Mouse (Mus musculus) hindbrain, embryonic 12.5 days (tissue): ENCODE measurements around the gene Shld1. TPM values are rescaled to one million over a fixed set of nuclear protein-coding genes. Genes with fewer than 3 reads are reported as not detected.

Source experiments
- ATAC-seq: fragments of 200-750 bp; cut with Nextera tagmentation; 2 replicates; pipeline ENCODE4 v1.8.0; 2017; ENCODE audit warnings: moderate TSS enrichment; ENCODE audit not compliant: low FRiP score
- H3K27ac ChIP-seq: fragments of 300-500 bp; sonication (generic); 2 replicates; pipeline ENCODE4 v1.5.1; 2016; ENCODE audit warnings: mild to moderate bottlenecking
- H3K27me3 ChIP-seq: fragments of 300-500 bp; sonication (generic); 2 replicates; pipeline ENCODE4 v1.6.1; 2016; ENCODE audit warnings: mild to moderate bottlenecking
- H3K36me3 ChIP-seq: fragments of 300-500 bp; sonication (generic); 2 replicates; pipeline ENCODE4 v1.6.1; 2016; ENCODE audit warnings: mild to moderate bottlenecking
- H3K4me1 ChIP-seq: fragments of 300-500 bp; sonication (generic); 2 replicates; pipeline ENCODE4 v1.6.1; 2016
- H3K4me2 ChIP-seq: fragments of 300-500 bp; sonication (generic); replicated peaks from 2 replicates; pipeline ENCODE4 v1.6.1; 2016; ENCODE audit warnings: mild to moderate bottlenecking
- H3K4me3 ChIP-seq: fragments of 300-500 bp; sonication (generic); 2 replicates; pipeline ENCODE4 v1.5.1; 2016; ENCODE audit warnings: mild to moderate bottlenecking
- H3K9ac ChIP-seq: fragments of 300-500 bp; sonication (generic); 2 replicates; pipeline ENCODE4 v1.6.1; 2016; ENCODE audit warnings: mild to moderate bottlenecking, moderate library complexity
- H3K9me3 ChIP-seq: fragments of 300-500 bp; sonication (generic); replicated peaks from 2 replicates; pipeline ENCODE4 v1.6.1; 2016; ENCODE audit warnings: mild to moderate bottlenecking
- WGBS: fragments of 180-500 bp; shearing (Covaris S2); methylation state at CpG from one replicate; pipeline ENCODE4 v1.1.7; 2016; 5-methylcytosine and 5-hydroxymethylcytosine counted together
- polyA plus RNA-seq: library from polyadenylated mRNA; unstranded; fragments of >200 nt; fragmentation: Nextera tagmentation; extraction: Ambion mirVana; gene quantifications from 2 replicates; pipeline ENCODE4 v1.2.1, GENCODE M21; 2016

Shld1 gene
- polyA plus RNA-seq, 1 experiment from 2014 or later: 19.9 TPM

DNA sequence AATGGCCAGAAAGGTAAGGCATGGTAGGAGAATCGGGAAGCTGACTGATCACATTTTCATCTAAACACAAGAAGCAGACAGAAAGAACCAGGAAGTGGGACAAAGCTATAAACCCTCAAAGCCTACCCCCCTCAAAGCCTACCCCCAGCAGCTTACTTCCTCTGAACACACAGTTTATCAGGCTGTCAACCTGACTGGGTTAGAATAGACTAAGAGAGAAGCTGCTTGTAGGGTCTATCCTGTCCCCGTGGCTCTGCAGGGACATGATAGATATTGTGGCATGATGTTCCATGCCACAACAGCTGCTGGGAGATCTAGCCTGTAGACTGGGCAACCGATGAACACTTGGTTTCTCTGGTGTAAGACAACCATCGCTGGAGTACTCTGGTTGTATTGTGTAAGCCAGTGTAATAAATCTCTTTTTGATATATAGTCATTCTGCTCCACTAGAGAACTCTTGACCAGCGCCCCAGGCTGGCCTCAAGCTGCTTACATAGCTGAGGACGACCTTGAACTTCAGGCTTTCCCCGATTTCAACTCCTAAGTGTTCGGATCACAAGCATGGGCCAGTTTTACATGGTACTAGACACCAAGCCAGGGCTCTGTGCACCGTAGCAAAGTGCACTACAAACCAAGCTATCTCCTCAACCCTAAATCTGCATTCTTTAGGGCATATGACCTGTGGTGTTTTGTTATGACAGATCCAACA is 28.2 kb upstream of the Shld1 start:
- H3K27ac ChIP-seq: no peak overlapping the region
- no peak overlapping the region for H3K4me3 ChIP-seq
- no peaks in the 10 kb centered on the region for H3K27me3 ChIP-seq
- H3K9ac ChIP-seq: no peak overlapping the region
- H3K4me1 ChIP-seq: no peaks in the 10 kb centered on the region
- 88% methylated on average over 9 of the region's 9 CpGs for WGBS
- no peak for ATAC-seq
- H3K4me2 ChIP-seq: no peak overlapping the region
- H3K36me3 ChIP-seq: no peaks in the 10 kb centered on the region
- no peaks in the 10 kb centered on the region for H3K9me3 ChIP-seq

DNA sequence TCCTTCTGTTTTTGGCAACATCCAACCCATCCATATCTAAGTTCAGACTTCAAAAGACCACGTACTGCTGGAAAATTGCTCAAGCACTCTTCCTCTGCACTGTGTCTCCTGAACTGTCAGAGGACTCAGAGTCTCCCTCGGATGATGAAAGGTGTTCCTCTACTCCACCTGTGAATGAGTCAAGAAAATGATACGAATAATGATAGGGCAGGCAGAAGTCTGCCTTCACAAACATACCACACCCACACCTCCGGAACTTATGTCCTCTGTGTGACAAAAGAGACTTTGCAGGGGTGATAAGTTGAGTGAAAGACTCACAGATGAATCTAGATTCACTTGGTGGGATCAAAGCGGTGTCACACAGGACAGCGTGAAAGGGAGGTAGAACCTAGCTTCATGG is 17.6 kb upstream of the Shld1 start:
- WGBS: 84% methylated on average over 6 of the region's 6 CpGs

DNA sequence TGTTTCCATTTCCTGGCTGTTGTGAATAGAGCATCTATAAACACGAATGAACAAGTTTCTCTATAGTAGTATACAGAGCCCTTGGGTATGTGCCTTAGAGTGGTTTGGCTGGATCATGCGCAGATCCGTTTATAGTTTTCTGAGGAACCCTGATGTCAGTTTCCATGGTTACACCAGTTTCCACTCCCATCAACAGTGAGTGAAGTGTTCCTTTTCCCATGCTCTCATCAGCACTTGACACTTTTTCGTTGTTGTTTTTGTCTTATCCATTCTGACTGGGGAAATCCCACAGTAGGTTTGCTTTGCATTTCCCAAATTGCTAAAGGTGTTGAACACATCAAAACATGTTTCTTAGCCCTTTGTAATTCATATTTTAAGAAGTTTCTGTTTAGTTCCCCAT is 16.4 kb upstream of the Shld1 start:
- ATAC-seq: no peak
- H3K4me2 ChIP-seq: no peak overlapping the region
- no peaks in the 10 kb centered on the region for H3K4me1 ChIP-seq
- no peaks in the 10 kb centered on the region for H3K9me3 ChIP-seq
- H3K4me3 ChIP-seq: no peak overlapping the region
- 79% methylated on average over 4 of the region's 4 CpGs for WGBS
- H3K27ac ChIP-seq: no peak overlapping the region
- no peaks in the 10 kb centered on the region for H3K27me3 ChIP-seq
- H3K9ac ChIP-seq: no peak overlapping the region
- H3K36me3 ChIP-seq: no peaks in the 10 kb centered on the region

More for the DNA sequence above, 17.6 kb upstream of the Shld1 start:
- H3K27me3 ChIP-seq: no peaks in the 10 kb centered on the region
- H3K4me1 ChIP-seq: no peaks in the 10 kb centered on the region
- H3K27ac ChIP-seq: no peak overlapping the region
- H3K36me3 ChIP-seq: no peaks in the 10 kb centered on the region
- ATAC-seq: no peak
- no peak overlapping the region for H3K4me3 ChIP-seq
- no peak overlapping the region for H3K9ac ChIP-seq
- no peak overlapping the region for H3K4me2 ChIP-seq
- H3K9me3 ChIP-seq: no peaks in the 10 kb centered on the region

DNA sequence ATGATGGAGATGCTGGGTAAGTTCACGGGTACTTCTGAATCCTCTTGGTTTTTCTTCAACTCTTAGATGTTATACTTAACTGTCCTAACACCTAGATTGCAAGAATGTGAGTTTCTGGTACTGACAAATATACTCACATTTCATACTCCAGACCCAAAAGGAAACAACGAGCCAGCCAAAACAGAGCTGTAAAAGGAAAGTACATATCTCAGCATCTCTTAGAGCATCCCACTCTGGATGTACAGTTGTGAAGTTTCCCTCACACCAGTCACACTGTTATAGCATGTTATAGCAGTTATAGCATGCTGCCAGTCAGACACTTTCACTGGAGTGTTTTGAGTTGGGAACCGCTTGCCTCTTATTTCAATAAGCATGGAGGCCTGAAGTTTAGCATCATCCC is 14.6 kb upstream of the Shld1 start:
- Histone ChIP-seq H3K36me3 (no peaks in the 10 kb centered on the region), H3K27me3 (no peaks in the 10 kb centered on the region), H3K27ac (no peak overlapping the region), H3K4me2 (no peak overlapping the region), H3K9me3 (no peaks in the 10 kb centered on the region), H3K9ac (no peak overlapping the region), H3K4me1 (no peaks in the 10 kb centered on the region), H3K4me3 (no peak overlapping the region)
- no peak for ATAC-seq
- 91% methylated on average over 3 of the region's 3 CpGs for whole genome bisulfite sequencing

DNA sequence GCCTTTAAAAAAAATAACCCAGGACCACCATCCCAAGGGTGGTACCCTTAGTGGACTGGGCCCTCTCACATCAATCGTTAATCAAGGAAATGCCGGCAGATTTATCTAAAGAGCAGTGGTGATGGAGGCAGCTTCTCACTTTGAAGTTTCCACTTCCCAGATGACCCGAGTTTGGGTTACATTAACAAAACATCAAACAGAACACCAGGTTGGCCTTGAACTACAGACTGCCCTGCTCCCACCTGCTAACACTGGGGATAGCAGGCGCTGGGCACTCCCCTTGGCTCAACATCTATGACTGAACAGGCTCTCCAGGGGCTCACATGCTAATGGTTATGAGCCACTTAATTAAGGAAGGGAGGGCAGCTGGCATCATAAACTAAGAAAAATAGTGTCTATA is 10.6 kb upstream of the Shld1 start:
- Histone ChIP-seq H3K27ac (no peak overlapping the region), H3K9ac (no peak overlapping the region), H3K9me3 (no peaks in the 10 kb centered on the region), H3K27me3 (no peaks in the 10 kb centered on the region), H3K4me3 (no peak overlapping the region), H3K4me2 (no peak overlapping the region), H3K36me3 (no peaks in the 10 kb centered on the region), H3K4me1 (no peaks in the 10 kb centered on the region)
- ATAC-seq: no peak
- WGBS: 77% methylated on average over 4 of the region's 4 CpGs

DNA sequence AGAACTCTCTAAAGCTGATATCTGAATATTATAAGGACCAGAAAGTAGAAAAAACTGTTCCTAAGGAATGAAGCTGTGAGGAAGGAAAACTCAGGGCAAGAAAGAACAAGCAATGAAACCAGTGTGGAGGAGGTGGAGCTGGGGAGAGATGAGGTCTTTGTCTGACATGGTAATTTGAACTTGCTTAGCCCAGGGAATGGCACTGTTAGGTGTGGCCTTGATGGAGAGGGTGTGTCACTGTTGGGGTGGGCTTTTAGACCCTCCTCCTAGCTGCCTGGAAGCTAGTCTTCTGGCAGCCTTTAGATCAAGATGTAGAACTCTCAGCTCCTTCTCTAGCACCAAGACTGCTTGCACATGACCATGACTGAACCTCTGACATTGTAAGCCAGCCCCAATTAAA is 1.7 kb upstream of the Shld1 start:
- ATAC-seq: no peak
- H3K27ac ChIP-seq: no peak overlapping the region
- no peaks in the 10 kb centered on the region for H3K27me3 ChIP-seq

DNA sequence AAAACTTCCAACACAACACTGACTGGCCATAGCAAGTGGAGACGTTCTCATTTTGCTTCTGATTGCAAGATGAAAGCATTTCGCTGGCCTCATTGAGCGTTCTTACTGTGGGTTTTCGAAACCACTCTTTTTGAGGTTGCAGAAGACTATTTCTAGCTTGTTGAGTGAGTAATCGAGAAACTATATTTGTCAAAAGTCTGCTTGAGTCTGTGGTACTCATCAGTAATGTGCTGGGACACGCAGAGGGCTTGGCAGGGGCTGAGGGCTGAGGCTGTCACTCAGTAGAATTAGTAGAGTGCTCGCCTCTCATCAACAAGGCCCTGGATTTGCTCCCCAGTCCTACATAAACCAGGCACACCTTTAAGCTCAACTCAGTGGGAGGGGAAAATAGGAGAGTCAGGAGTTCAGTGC is 1.9 kb downstream of the Shld1 start:
- no peak overlapping the region for H3K4me2 ChIP-seq
- peaks cover 2% of the 10 kb centered on the region; the same call in 1 of the 2 replicates for H3K4me1 ChIP-seq
- no peak overlapping the region for H3K27ac ChIP-seq
- no peaks in the 10 kb centered on the region for H3K9me3 ChIP-seq
- no peaks in the 10 kb centered on the region for H3K27me3 ChIP-seq
- 89% methylated on average over 7 of the region's 7 CpGs for WGBS
- H3K9ac ChIP-seq: no peak overlapping the region
- ATAC-seq: no peak
- no peaks in the 10 kb centered on the region for H3K36me3 ChIP-seq
- H3K4me3 ChIP-seq: no peak overlapping the region

More for the DNA sequence above, 1.7 kb upstream of the Shld1 start:
- Histone ChIP-seq H3K4me1 (peaks cover 2% of the 10 kb centered on the region; the same call in 1 of the 2 replicates), H3K4me3 (no peak overlapping the region), H3K4me2 (no peak overlapping the region), H3K9me3 (no peaks in the 10 kb centered on the region), H3K9ac (no peak overlapping the region), H3K36me3 (no peaks in the 10 kb centered on the region)

DNA sequence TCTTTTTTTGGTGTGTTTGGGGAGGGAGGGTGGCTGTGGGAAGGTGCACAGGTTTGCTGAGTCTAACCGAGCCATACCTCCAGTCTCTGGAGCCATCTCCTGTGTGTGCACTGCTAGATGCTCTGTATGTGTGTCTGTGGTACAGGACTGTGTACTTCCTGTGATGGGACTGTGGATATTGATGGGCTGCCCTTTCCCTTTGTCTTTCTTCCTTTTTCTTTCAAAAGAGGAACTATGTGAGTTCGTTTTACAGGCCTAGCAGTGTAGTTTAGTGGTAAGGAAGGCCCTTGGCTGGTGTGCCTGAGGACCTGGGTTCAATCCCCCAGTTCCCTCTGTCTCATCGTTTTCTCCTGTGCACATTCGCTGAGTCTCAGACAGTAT is 2.4 kb downstream of the Shld1 start:
- Histone ChIP-seq H3K27ac (no peak overlapping the region), H3K9me3 (no peaks in the 10 kb centered on the region), H3K36me3 (no peaks in the 10 kb centered on the region), H3K4me2 (no peak overlapping the region), H3K4me1 (peaks cover 2% of the 10 kb centered on the region; the same call in 1 of the 2 replicates), H3K9ac (no peak overlapping the region), H3K4me3 (no peak overlapping the region), H3K27me3 (no peaks in the 10 kb centered on the region)
- ATAC-seq: no peak
- WGBS: 82% methylated on average over 4 of the region's 4 CpGs

DNA sequence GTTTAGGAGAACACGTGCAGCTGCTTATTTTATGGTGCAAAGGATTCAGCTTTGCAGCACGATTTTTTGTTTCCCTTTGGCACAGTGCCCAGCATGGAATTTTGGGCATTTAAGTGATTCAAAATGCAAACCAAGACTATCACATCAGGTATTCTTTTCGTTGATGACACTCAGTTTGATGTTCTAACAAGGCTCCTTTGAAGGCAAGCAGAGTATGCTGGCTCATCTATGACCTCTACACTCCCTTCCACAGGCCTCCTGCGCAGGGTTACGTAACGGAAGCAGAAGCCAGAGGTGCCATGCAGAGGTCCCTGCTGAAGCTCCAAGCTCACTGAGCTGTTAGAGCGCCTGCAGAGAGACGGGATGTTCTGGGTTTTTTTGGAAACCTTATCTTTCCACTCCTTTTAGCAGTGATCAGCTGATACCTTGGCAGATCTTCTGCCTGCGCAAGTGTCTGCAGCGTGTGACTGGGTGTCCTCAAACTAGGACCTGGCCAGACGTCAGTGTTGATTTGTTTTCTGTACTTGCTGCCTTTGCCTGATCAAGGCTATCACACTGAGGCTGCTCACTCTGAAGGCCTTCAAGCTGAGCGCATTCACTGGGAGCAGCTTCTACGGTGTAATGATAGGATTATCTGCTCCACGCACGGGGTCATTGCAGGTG is 3.0 kb downstream of the Shld1 start:
- H3K4me1 ChIP-seq: peaks cover 2% of the 10 kb centered on the region; the same call in 1 of the 2 replicates
- WGBS: 83% methylated on average over 15 of the region's 15 CpGs
- no peaks in the 10 kb centered on the region for H3K9me3 ChIP-seq
- no peak overlapping the region for H3K4me2 ChIP-seq
- H3K36me3 ChIP-seq: no peaks in the 10 kb centered on the region
- no peak overlapping the region for H3K4me3 ChIP-seq
- H3K27ac ChIP-seq: no peak overlapping the region
- H3K9ac ChIP-seq: no peak overlapping the region
- no peak for ATAC-seq
- H3K27me3 ChIP-seq: no peaks in the 10 kb centered on the region

DNA sequence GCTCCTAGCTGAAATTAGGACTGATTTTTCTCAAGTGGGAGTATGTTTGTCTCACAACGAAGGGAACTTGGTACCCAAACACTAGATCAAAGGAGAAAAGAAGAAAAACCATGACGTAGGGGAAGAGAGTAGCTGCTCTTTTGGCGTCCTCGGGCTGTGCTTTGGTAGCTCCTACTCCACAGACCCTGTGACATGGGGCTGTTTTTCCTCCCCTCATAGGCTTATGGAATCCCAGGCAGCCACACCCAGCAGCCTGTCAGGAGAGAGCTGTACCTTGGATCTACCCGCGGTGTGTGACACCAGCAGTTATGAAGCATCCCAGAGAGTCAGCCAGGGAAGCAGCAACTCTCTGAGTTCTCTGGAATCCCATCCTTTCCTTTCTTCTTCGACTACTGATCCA is 5.0 kb downstream of the Shld1 start:
- H3K9ac ChIP-seq: no peak overlapping the region
- no peaks in the 10 kb centered on the region for H3K9me3 ChIP-seq
- H3K36me3 ChIP-seq: peaks cover 7% of the 10 kb centered on the region; the same call in 1 of the 2 replicates
- ATAC-seq: no peak
- H3K27ac ChIP-seq: no peak overlapping the region
- H3K4me2 ChIP-seq: no peak overlapping the region
- no peaks in the 10 kb centered on the region for H3K27me3 ChIP-seq
- WGBS: 71% methylated on average over 7 of the region's 7 CpGs
- no peak overlapping the region for H3K4me3 ChIP-seq
- peaks cover 2% of the 10 kb centered on the region; the same call in 1 of the 2 replicates for H3K4me1 ChIP-seq

DNA sequence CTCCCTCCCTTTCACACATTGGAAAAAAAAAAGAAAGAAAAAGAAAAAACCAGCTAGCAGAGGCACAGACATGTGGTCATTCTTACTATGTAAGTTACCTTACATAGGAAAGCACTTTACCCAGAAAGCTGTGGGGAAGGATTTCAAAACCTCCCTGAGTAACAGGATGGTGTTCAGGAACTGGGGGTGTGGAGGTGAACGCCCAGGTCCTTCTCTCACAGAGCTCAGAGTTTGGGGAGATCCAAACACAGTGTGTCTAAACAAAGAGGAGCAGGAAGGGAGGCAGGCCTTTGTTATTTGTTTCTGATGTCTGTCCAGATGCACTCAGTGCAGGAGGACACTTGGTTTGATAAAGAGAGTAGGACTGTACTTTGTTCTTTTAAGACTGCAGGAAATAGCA is 5.6 kb downstream of the Shld1 start:
- Histone ChIP-seq H3K36me3 (peaks cover 7% of the 10 kb centered on the region; the same call in 1 of the 2 replicates), H3K4me1 (peaks cover 2% of the 10 kb centered on the region; the same call in 1 of the 2 replicates), H3K4me3 (no peak overlapping the region), H3K9ac (no peak overlapping the region), H3K9me3 (no peaks in the 10 kb centered on the region), H3K27ac (no peak overlapping the region), H3K4me2 (no peak overlapping the region), H3K27me3 (no peaks in the 10 kb centered on the region)
- no peak; the same call in 1 of the 2 replicates for ATAC-seq
- 76% methylated on average over 1 of the region's 1 CpGs for WGBS

DNA sequence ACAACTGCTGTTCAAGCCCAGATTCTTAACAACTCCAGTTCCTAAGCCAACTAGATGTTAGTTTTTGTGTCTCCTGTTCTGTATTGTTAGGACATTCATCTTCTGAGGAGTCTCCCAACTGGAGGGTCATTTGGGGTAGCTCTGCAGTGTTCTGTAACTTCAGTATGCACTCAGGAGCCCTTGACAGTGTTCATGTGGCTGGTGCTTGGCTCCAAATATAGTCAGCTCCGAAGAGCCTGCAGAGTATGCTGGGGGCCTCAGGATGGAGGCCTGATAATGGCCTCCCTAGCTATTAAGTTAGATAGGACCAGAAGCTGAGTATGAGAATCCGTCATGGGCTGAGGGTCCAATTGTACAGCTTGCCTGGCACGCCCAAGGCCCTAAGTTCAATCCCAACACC is 7.2 kb downstream of the Shld1 start:
- Histone ChIP-seq H3K27me3 (no peaks in the 10 kb centered on the region), H3K4me3 (no peak overlapping the region), H3K27ac (no peak overlapping the region), H3K36me3 (peaks cover 13% of the 10 kb centered on the region; the same call in 1 of the 2 replicates), H3K9ac (no peak overlapping the region), H3K9me3 (no peaks in the 10 kb centered on the region), H3K4me1 (no peaks in the 10 kb centered on the region), H3K4me2 (no peak overlapping the region)
- ATAC-seq: no peak
- WGBS: 85% methylated on average over 3 of the region's 3 CpGs
